Mouse (Mus musculus) heart, postnatal 0 days (tissue): ENCODE results near the gene Soat2.

Experiments used
- CTCF ChIP-seq: IDR thresholded peaks from 2 replicates; pipeline ENCODE4 v1.5.1; 2016; ENCODE audit warnings: antibody characterized with exemption, control low read depth, low read depth
- EP300 ChIP-seq: IDR thresholded peaks from 2 replicates; pipeline ENCODE4 v1.6.1; 2016; ENCODE audit warnings: antibody characterized with exemption, low read depth

DNA sequence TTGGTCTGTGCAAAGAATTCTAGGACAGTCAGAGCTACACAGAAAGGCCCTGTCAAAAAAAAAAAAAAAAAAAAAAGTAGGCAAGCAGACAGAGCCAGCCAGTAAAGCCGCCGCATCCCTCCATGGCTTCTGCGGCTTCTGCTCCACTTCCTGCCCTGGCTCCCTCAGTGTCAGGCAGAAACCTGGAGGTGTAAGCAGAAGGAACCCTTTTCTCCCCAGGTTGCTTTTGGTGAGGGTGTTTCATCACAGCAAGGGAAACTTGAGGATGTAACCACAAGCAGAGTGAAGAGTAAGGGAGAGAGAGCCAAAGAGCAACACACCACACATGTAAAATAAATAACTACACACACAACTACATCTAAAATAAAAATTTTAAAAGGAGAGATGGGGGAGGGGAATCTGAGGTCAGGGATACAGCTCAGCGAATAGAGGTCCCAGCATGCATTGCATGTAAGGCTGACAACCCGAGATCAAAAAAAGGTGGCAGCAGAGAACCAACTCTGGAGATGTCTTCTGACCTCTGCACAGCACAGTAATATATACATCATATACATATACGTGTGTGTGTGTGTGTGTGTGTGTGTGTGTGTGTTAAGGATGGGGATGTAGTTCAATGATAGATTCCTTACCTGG is 15.3 kb downstream of the Soat2 start:
- no peak for TF ChIP-seq CTCF
- no peak for TF ChIP-seq EP300
